Mouse (Mus musculus): ENCODE measurements around the gene Galnt10.
A peak's percentile ranks its signal among the peaks of the same experiment; 100 is the strongest.

Gene Galnt10

DNA sequence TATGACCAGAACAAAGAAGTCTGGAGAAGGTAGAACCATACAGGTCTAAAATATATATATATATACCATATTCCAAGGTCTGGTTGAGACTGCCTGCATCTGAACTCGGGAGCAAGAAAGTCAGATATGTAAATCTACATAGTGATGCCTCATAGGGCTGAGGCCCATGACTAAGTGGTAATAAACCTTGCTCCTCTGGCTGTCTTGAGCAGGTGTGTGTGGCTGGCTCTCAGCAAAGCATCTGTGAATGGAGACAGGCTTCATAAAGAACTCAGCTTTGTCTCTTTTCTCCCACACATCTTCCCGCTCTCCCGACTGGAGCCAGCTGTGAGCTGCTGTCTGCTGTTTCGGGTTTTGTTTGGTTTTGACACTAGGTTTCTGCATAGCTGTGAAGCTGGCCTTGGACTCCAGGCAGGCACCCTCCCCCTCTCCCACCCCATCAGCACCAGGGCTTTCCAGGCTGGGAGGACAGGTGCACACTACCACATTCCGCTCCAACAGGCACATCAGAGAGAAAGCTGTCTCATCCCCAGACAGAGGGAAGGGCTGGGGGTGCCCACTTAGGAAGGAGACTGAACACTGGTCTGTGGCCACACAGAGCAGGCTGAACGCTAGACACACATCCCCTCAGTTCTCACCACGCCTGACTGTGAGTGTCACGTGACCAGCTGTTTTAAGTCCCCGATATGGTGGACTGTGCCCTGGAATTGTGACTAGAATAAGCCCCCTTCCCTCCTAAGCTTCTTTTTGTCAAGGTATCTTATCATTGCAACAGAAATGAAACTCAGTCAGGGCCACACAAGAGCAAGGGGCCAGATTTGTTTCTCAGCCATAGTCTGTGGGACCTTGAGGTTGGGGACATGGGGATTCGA lies 87.4 kb downstream of the Galnt10 start:
- no peak for DNase-seq (ENCODE audit: low read depth)

DNA sequence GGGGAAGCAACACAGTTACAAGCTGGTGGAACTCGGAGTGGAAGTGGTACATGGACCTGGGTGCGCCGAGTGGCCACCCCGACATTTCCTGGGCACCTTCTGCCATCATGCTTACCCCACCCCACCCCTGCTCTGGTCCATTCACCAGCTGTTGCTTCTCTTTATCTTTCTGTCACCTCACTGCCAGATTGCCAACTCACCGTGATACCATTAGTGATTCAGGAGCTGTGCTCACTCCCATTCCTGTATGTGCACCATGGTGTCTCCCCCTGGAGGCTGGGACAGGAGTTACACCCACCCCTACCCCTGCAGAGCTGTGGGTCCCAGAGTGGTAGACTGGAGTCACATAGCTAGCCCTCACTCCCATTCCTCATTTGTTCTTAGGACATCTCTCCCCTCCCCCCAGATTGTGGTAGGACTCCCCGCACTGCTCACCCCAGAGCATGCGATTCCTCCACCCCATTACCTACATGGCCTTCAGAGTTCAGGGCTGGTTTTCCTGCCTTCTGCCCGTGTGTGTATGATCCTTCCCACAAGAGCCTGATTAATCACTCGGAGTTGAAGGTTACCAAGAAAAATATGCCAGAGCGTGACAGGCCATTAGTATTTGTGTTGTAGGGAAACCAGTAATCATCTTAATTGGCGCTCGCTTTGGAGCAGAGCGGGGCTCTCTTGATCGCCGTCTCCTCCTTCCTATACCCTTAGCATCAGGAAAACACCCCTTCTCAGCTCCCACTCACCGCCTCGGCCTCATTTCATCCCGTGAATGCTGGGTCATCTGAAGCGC lies 102.2 kb downstream of the Galnt10 start:
- peak; percentile 33 for DNase-seq (ENCODE audit: low read depth)

DNA sequence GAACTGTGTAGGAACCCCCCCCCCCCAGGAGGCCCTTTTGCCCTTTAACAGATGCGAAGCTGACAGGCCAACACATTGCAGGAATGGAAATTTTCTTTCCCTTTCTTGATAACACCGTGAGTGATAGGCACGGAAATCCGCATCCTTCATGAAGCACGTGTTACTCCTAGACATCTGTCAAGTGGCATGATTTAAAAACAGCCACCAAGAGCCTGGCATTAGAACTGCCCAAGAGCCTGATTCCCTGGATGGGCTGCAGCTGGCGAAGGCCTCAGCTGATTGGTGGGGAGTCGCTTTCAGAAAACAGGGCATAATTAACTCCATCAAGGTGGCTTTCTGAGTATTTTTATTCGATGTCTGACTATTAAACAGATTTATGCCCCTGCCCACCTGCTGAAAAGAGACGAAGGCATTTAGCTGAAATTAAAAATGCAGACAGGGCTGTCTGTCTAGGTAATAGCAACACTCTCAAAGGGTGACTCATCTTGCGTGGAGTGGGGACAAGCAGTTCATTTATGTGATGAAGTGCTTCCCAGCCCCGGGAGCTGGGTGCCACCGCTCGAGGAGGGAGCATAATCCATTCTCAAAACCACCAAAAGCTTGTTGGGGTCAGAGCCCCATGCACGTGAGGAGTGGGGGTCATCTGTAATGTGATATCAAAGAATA lies 108.4 kb downstream of the Galnt10 start:
- DNase-seq (ENCODE audit: low read depth): no peak

DNA sequence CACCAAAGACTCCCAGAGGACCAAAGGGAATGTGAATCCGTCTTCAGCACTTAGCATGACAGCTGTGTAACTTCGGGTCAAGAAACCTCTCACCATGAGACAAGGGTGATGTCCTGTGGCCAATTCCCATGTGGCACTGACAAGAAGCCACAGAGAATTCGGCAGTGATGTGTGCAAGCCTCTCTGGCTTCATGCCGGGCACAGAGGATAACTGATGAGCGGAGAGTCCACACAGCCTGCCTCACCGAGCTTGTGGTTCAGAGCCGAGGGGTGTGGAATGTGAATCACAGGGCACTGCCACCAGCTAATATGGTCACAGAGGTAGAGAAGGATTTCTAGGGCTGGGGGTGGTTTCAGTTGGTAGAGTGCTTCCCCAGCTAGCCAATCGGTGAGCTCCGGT lies 113.4 kb downstream of the Galnt10 start:
- DNase-seq (ENCODE audit: low read depth): no peak

DNA sequence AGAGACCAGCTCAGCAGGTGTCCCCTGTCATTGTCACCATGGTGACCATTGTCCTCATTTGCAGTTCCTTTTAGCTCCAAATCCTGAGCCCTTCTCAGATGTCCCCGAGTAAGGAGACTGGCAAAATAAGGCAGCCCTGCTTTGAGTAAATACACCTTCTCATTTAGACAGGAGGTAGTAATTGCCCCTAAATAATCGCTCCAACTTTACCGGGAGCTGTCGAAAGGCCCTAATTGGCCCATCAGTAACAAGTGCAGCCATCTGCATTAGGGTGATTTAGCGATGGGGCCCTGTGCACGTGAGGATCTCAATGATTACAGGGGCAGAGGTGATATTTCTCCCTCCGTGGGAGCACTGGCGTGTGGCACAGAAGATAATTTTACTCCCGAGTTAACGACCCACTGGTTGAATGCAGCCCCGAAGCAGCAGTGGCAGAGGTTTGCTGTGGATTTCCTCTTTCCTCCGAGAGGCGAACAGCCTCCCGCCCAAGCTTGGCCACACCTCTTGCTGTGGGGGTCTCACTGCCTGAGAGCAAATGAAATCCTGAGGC lies 115.3 kb downstream of the Galnt10 start:
- DNase-seq (ENCODE audit: low read depth): no peak

DNA sequence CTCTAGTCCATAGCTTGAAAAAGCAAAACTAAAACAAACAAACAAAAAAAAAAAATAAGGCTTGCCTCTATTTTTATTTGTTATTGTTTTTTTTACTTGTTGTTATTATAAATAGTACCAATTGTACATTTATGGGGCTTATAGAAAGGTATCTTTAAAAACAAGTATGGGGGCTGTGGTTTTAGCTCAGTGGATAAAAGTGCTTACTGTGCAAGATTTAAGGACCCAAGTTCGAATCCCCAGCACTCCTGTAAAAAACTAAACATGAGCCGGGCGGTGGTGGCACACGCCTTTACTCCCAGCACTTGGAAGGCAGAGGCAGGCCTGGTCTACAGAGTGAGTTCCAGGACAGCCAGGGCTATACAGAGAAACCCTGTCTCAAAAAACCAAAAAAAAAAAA lies 116.1 kb downstream of the Galnt10 start:
- no peak for DNase-seq (ENCODE audit: low read depth)

DNA sequence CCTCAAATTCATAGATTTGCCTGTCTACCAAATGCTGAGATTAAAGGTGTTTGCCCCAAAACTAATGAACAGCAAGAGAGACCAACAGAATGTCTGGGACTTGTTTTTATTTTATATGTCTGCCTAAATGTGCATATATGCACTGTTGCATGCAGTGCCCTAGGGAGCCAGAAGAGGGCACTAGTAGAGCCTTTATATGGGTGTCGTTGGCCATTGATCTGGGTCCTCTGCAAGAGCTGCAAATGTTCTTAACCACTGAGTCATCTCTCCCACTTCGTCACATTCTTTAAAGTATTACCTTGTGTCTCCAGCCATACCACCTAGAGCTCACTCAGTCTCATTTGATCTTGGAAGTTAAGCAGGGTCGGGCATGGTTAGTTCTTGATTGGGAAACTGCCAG lies 118.9 kb downstream of the Galnt10 start:
- peak; percentile 15 for DNase-seq (ENCODE audit: low read depth)

DNA sequence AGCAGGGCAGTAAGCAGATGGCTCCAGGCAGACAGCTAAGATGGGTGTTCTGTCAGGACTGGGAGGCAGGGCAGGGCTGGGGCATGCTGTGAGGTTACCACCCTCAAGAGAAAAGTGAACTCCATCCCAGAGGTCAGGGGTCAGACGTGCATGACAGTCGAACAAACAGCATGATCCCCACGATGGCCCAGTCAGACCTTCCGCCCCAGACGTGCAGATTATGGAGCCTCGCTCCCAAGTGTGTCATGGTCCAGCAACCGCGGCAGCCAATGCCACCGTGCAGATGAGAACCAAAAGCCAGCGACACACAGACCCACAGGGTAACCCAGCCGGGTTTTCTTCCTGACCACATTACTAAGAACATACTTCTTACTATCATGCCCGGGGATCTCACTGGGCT lies 121.4 kb downstream of the Galnt10 start:
- DNase-seq (ENCODE audit: low read depth): no peak

DNA sequence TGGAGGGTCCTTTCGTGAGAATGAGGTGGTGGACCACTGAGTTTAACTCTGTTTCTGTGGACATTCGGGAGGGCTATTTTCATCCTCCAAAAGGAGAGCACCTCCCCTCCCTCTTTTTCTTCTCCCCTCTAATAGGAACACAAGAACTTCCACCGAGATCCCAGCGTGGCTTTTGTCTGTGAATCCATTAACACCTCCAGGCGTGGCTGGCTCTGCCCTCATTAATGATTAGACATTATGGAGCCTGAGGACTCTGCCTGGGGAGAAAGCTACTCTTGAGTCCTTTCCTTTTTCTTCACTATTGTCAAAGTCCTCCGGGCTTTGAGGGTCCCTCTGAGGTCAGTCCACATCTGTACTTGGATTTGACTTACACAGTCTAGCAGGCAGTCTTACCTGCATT lies 121.9 kb downstream of the Galnt10 start:
- DNase-seq (ENCODE audit: low read depth): no peak

DNA sequence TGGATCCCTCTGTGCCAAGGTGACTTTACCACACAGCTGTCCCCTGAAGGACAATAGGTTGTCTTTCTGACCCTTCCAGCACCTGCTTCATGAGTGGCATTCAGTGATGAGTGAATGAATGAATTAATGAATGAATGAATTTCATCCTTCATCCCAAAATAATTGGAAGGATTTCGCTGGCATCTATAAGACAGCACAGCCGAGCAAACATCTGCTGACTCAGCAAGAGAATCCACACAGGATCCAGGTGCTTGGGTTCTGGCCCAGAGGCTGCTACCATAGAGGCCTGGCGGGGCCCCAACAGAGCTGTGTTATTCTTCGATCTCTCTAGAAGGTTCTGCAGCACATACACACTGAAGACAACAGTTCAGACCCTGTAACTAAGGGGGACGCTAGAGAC lies 125.5 kb downstream of the Galnt10 start:
- DNase-seq (ENCODE audit: low read depth): no peak

DNA sequence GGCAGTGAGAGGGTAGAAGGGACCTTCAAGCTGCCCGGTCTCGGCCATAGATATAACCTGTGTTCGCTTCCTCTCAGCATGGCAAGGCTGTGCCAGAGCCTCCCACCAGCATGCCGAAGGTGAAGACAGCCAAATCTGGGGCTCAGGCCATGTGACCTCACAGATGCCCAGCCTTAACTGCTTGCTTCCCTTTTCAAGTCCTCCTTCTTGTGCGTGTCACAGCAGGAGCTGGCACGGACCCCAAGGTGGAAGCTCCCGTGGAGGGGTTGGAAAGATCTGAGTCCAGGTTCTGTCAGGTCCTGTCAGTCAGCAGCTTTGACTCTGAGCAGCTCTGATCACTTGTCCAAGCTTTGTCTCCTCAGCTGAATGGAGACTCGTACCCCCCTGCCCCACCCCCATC lies 126.4 kb downstream of the Galnt10 start:
- no peak for DNase-seq (ENCODE audit: low read depth)

DNA sequence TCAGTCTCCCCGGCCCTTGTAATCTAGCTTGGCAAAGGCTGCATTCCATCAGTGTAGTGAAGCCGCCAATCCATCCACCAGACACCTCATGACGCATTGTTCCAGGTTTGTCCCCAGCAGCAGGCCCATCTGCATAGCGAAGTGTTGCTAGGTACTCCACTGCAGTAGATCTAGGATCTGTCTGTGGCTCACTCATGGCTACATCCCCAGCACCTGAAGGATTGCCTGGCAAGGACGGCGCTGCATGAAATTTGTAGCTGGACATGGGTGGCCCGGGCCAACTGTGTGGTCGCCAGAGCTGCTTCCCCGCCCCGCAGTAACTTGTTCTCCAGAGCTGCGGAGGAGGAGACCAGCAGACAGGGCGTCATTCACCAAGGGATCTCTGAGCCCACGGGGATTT lies 128.2 kb downstream of the Galnt10 start:
- no peak for DNase-seq (ENCODE audit: low read depth)

DNA sequence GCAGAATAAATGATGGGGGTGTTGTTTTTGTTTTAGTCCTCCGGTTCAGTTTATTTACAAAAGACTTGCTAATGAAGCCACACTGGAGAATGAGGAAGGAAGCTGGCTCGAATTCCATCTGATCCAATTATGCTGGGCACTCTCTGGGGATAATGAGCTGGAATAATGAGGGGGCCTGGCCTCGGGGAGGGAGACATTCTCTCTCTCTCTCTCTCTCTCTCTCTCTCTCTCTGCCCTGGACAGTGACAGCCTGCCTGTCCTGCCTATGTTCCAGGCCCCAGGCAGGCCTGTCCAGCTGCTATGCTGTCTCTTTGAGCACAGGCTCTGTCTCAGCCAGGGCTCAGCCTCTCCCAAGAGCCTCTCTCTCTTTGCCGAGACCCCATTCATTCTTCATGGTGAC lies 128.7 kb downstream of the Galnt10 start:
- no peak for DNase-seq (ENCODE audit: low read depth)

DNA sequence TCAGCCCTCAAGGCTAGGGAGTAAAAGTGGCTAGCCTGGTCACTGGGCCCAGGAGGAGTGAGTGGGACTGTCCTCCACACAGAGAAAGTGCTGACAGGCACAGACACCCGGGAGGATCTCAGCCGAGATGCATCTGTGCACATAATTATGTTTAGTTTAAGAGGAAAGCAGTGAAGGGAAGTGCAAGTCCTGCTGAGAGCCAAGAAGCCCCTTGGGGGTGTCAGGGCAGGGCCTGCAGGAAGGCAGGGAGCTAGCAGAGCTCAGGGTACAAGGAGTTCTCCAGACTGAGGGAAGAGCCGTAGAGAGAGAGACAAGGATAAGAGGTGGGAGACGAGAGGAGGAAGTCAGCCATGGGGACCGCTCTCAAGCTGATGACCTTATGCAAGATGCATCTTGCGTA lies 130.6 kb downstream of the Galnt10 start:
- DNase-seq (ENCODE audit: low read depth): no peak

DNA sequence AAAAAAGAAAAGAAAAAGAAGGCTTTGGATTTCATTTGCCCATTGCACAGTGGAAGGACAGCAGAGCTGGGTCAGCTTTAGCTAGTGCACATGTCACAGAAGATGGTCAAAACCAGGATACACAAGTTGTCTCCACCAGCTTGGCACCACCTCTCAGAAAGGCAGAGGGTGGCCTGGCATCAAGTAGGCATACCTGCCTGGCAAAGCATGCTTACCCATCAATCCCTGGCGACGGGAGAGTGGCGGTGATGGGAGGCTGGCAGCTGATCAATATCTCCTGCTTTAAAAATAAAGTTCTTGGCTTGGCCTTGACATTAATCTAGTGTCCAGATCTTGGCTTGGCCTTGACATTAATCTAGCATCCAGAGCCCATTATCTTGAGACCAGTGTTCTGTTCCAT lies 131.3 kb downstream of the Galnt10 start:
- DNase-seq (ENCODE audit: low read depth): no peak

DNA sequence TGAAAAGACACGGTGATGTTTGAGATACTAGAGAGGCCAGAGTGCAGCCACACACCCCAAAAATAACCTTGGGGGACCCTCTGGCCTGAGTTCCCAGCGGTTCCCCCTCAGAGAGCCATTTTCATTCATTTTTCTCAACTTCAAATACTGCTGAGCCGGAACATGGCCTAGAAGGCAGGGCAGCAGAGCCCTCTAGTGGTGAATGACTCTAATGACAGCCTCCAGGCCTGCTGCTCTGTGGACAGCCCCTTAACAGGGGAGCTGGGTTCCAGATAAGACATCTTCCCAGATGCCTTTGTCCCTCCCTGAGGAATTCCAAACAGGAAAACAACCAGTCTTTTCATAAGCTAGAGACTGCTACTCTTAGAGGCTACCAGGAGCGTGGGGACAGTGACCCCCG lies 133.1 kb downstream of the Galnt10 start:
- DNase-seq (ENCODE audit: low read depth): peak; percentile 63

DNA sequence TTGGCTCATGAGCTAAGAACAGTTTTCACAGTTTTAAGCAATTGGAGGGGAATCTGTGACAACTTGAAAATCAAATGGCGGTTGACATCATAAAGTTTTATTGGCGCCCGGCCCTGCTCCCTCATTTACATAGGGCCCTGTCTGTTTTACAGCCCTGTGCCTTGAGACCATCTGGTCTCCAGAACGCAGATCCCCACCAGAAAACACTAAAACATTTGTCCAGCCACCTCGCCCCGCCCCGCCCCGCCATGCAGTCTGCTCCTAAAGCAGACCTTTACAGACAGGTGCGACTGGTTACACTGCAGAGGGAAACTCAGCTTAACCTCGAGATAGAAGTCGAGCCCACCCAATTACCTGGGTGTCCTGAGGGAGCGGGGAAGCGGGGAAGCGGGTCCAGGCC lies 134.6 kb downstream of the Galnt10 start:
- no peak for DNase-seq (ENCODE audit: low read depth)

DNA sequence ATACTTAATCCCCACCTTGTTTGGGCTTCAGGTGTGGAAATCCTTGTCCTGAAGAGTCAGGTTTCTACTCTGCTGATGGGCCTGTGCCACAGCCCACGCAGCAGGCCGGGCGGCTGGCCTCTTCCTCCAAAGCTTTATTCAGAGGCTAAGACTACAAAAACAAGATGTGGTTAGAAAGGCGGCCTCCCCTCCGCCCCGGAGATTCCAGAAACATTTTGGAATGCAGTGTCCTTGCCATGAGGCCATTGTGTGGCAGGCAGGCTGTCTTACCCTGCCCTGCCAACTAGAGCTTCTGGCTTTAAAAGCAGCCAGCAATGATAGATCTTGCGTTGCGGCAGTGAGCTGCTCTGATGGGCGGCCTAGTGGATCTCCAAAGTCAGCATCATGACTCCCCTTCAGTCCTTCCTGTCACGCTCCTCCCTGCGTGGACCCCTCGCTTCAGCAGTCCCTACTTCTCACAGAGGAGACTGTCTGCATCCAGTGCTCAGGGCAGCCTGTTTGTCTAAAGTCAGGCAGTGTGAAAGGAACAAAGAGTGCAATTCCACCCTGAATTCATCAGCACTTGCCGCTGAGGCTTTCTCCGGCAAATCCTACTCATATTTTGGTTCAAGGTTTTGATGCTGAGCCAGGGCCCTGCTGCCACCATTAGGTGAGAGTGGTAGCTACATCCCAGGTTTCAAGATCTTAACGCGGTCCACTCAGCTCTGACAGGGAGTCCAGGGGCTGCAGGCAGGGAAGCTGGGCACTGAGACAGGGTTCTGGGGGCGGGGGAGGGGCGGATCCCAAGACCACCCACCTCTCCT lies 141.6 kb downstream of the Galnt10 start:
- no peak for DNase-seq (ENCODE audit: low read depth)

DNA sequence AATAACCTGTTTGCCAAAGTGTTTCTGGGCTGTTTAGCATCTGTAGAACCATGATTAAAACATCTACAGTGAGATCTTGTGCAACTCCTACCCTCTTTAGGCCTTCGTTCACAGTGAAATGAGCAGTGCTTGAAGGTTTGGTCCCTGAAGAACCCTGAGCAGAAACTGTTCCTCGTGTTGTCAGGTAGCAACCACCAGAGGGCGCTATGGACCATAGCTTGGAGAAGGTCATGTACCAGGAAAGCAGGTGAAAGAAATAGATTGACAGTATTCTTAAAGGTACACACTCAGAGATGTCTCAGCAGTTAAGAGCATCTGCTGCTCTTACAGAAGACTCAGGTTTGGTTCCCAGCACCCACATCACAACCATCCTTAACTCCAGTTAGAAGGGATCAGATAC lies 142.7 kb downstream of the Galnt10 start:
- DNase-seq (ENCODE audit: low read depth): peak; percentile 64

DNA sequence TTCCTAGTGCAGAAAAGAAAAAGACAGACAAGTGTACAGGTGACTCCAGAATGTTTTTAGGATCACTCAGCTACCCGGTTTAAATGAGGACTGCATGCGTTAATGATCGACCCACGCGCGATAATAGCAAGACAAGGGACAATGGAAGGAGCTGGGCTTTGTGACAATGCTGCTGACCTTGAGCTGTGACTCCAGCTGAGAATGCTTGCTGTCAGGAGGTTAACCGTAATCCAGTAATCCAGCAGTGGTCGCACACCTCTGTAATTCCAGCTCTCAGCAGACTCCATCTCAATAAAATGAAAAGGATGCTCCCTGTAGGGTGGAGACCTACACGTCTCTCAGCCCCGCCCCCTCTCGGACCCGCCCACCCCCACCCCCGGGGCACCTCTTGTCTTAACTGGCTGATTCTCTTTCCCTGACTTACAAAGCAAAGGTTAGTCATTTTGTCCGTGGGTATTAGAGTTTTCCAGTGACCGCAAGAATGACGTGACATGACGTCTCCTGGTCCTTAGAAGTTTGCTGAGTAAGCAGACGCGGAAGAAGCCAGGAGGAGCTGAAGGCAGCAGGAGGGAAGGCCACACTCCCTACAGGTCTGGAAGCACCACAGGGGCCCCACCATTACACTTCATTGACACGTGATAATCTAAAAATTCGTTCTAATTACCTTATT lies 145.8 kb downstream of the Galnt10 start:
- DNase-seq (ENCODE audit: low read depth): peak; percentile 77

DNA sequence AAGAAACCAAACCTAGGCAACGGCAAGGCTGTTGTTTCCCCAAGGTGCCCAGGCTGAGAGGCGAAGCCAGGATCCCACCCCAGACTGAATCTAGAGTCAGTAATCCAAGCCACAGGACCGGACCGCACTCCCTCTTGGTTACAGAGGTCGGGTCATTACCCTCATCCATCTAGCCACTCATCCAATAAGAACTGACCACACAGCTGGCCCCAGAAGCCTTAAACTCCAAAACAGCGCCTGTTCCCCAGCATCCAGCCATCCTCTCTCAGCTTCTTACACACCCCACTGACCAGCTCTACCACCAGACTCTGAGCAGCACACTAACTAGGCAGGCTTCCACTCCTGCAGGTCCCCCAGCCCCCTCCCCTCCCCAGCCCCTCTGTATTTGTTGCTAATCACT lies 149.8 kb downstream of the Galnt10 start:
- no peak for DNase-seq (ENCODE audit: low read depth)
